Mouse (Mus musculus) gonadal fat pad, adult 2 months (tissue): Measurements from ENCODE around the gene Exph5. TPM values are rescaled to one million over a fixed set of nuclear protein-coding genes. Genes with fewer than 3 reads are reported as not detected.
A peak's percentile ranks its signal among the peaks of the same experiment; 100 is the strongest.

Experiments used
- DNase-seq: peaks from one replicate; pipeline ENCODE4 v3.0.0-alpha.2; 2012; ENCODE audit warnings: low read depth
- polyA plus RNA-seq: library from polyadenylated mRNA; depleted of rRNA; stranded (reverse); fragments of >200 nt; gene quantifications from 2 replicates; pipeline ENCODE4 v1.2.3, GENCODE M21; 2012; rRNA removed

Exph5 gene
- 0.92 and 1.7 TPM in 2 replicates for polyA plus RNA-seq

GRCm38 (mm10) chr9:53301269-53301720 lies at the start of gene Exph5:
Gene Exph5 (plus strand): TSS chr9:53301670.
- no peak for DNase-seq

- no peak for DNase-seq
Measured at GRCm38 (mm10) chr9:53254368-53254767, 47.1 kb upstream of the Exph5 start.

GRCm38 (mm10) chr9:53256690-53257305 lies 44.7 kb upstream of the Exph5 start:
- DNase-seq: no peak

GRCm38 (mm10) chr9:53257772-53258171 lies 43.7 kb upstream of the Exph5 start:
- no peak for DNase-seq

- DNase-seq: no peak
Measured at GRCm38 (mm10) chr9:53258199-53258598, 43.3 kb upstream of the Exph5 start.

- no peak for DNase-seq
Measured at GRCm38 (mm10) chr9:53264387-53264786, 37.1 kb upstream of the Exph5 start.

GRCm38 (mm10) chr9:53265589-53265988 lies 35.9 kb upstream of the Exph5 start:
- DNase-seq: no peak

GRCm38 (mm10) chr9:53268036-53268435 lies 33.4 kb upstream of the Exph5 start:
- DNase-seq: no peak

- DNase-seq: no peak
Measured at GRCm38 (mm10) chr9:53268731-53269465, 32.6 kb upstream of the Exph5 start.

GRCm38 (mm10) chr9:53269466-53269755 lies 32.1 kb upstream of the Exph5 start:
- DNase-seq: peak; percentile 97

- no peak for DNase-seq
Measured at GRCm38 (mm10) chr9:53271281-53272022, 30.0 kb upstream of the Exph5 start.

- no peak for DNase-seq
Measured at GRCm38 (mm10) chr9:53272207-53272606, 29.3 kb upstream of the Exph5 start.

GRCm38 (mm10) chr9:53272714-53273113 lies 28.8 kb upstream of the Exph5 start:
- DNase-seq: no peak

- DNase-seq: no peak
Measured at GRCm38 (mm10) chr9:53276381-53276780, 25.1 kb upstream of the Exph5 start.

- DNase-seq: no peak
Measured at GRCm38 (mm10) chr9:53278997-53279396, 22.5 kb upstream of the Exph5 start.

GRCm38 (mm10) chr9:53286793-53287192 lies 14.7 kb upstream of the Exph5 start:
- no peak for DNase-seq

GRCm38 (mm10) chr9:53290006-53290405 lies 11.5 kb upstream of the Exph5 start:
- DNase-seq: no peak

GRCm38 (mm10) chr9:53292833-53293232 lies 8.6 kb upstream of the Exph5 start:
- no peak for DNase-seq

GRCm38 (mm10) chr9:53301801-53302311 lies 386 bp downstream of the Exph5 start:
- no peak for DNase-seq

GRCm38 (mm10) chr9:53302415-53302814 lies 945 bp downstream of the Exph5 start:
- no peak for DNase-seq

- DNase-seq: no peak
Measured at GRCm38 (mm10) chr9:53307904-53308303, 6.4 kb downstream of the Exph5 start.

GRCm38 (mm10) chr9:53312981-53313380 lies 11.5 kb downstream of the Exph5 start:
- DNase-seq: no peak
